Mouse (Mus musculus) liver, embryonic 16.5 days (tissue): ENCODE results near the gene P2ry14. TPM values are rescaled to one million over a fixed set of nuclear protein-coding genes. Genes with fewer than 3 reads are reported as not detected.
A peak's percentile ranks its signal among the peaks of the same experiment; 100 is the strongest.

Experiments
- ATAC-seq: fragments of 200-750 bp; cut with Nextera tagmentation; 2 replicates; pipeline ENCODE4 v1.8.0; 2017; ENCODE audit warnings: low read depth, mild to moderate bottlenecking, moderate number of reproducible peaks, moderate library complexity
- H3K27ac ChIP-seq: fragments of 300-500 bp; sonication (generic); 2 replicates; pipeline ENCODE4 v1.5.1; 2014; ENCODE audit warnings: mild to moderate bottlenecking, low read length
- H3K27me3 ChIP-seq: fragments of 300-500 bp; sonication (generic); 2 replicates; pipeline ENCODE4 v1.6.1; 2014; ENCODE audit warnings: low read depth, low read length, mixed read lengths; ENCODE audit not compliant: control insufficient read depth, insufficient read depth
- H3K36me3 ChIP-seq: fragments of 300-500 bp; sonication (generic); 2 replicates; pipeline ENCODE4 v1.6.1; 2014; ENCODE audit warnings: mild to moderate bottlenecking; ENCODE audit not compliant: control insufficient read depth, insufficient read depth
- H3K4me1 ChIP-seq: fragments of 300-500 bp; sonication (generic); 2 replicates; pipeline ENCODE4 v1.6.1; 2014; ENCODE audit warnings: low read depth, low read length, mixed read lengths; ENCODE audit not compliant: control insufficient read depth
- H3K4me2 ChIP-seq: fragments of 300-500 bp; sonication (generic); 2 replicates; pipeline ENCODE4 v1.6.1; 2014; ENCODE audit warnings: low read depth, low read length, mixed read lengths
- H3K4me3 ChIP-seq: fragments of 300-500 bp; sonication (generic); 2 replicates; pipeline ENCODE4 v1.5.1; 2014; ENCODE audit warnings: low read depth, mild to moderate bottlenecking, low read length
- H3K9ac ChIP-seq: fragments of 300-500 bp; sonication (generic); 2 replicates; pipeline ENCODE4 v1.6.1; 2014; ENCODE audit warnings: low read depth, low read length
- H3K9me3 ChIP-seq: fragments of 300-500 bp; sonication (generic); replicated peaks from 2 replicates; pipeline ENCODE4 v1.6.1; 2016; ENCODE audit warnings: low read length; ENCODE audit not compliant: control insufficient read depth
- WGBS: fragments of 180-500 bp; shearing (Covaris S2); extraction: QIAGEN DNeasy Blood & Tissue Kit; methylation state at CpG from one replicate; pipeline ENCODE4 v1.1.7; 2014; ENCODE audit not compliant: insufficient replicate concordance; 5-methylcytosine and 5-hydroxymethylcytosine counted together
- polyA plus RNA-seq: library from polyadenylated mRNA; unstranded; fragments of >200 nt; fragmentation: Nextera tagmentation; extraction: Ambion mirVana; gene quantifications from 2 replicates; pipeline ENCODE4 v1.2.1, GENCODE M21; 2015

The P2ry14 gene
- polyA plus RNA-seq, 1 experiment from 2014 or later = 9.9 TPM

GRCm38 (mm10) chr3:59138946-59139468 is 14.4 kb downstream of the P2ry14 start:
- Histone ChIP-seq H3K4me1 (no peaks in the 10 kb centered on the region), H3K27ac (no peak overlapping the region), H3K9me3 (no peaks in the 10 kb centered on the region), H3K4me3 (no peak overlapping the region), H3K27me3 (no peaks in the 10 kb centered on the region), H3K4me2 (no peak overlapping the region), H3K9ac (no peak overlapping the region), H3K36me3 (no peaks in the 10 kb centered on the region)
- WGBS = 75% methylated on average over 12 of the region's 12 CpGs
- no peak for ATAC-seq

- Histone ChIP-seq H3K4me2 (no peak overlapping the region), H3K4me1 (peaks cover 6% of the 10 kb centered on the region), H3K4me3 (no peak overlapping the region), H3K27ac (no peak overlapping the region), H3K9ac (no peak overlapping the region), H3K27me3 (no peaks in the 10 kb centered on the region), H3K9me3 (no peaks in the 10 kb centered on the region), H3K36me3 (no peaks in the 10 kb centered on the region)
- ATAC-seq = no peak
- 59% methylated on average over 5 of the region's 5 CpGs for WGBS
Observed at GRCm38 (mm10) chr3:59135911-59136653, 17.3 kb downstream of the P2ry14 start.

- 12% methylated on average over 5 of the region's 5 CpGs for WGBS
- peak; percentile 46; the same call in 1 of the 2 replicates for ATAC-seq
- H3K9ac ChIP-seq = no peak overlapping the region
- no peaks in the 10 kb centered on the region for H3K36me3 ChIP-seq
- H3K4me3 ChIP-seq = no peak overlapping the region
- H3K4me2 ChIP-seq = no peak overlapping the region
- H3K27ac ChIP-seq = no peak overlapping the region
- no peaks in the 10 kb centered on the region for H3K27me3 ChIP-seq
- no peaks in the 10 kb centered on the region for H3K9me3 ChIP-seq
- peaks cover 8% of the 10 kb centered on the region for H3K4me1 ChIP-seq
Observed at GRCm38 (mm10) chr3:59133189-59133588, 20.2 kb downstream of the P2ry14 start.

GRCm38 (mm10) chr3:59131966-59132365 is 21.5 kb downstream of the P2ry14 start:
- Histone ChIP-seq H3K4me3 (no peak overlapping the region), H3K9ac (no peak overlapping the region), H3K4me2 (no peak overlapping the region), H3K27ac (no peak overlapping the region), H3K9me3 (no peaks in the 10 kb centered on the region), H3K4me1 (peaks cover 8% of the 10 kb centered on the region), H3K36me3 (no peaks in the 10 kb centered on the region), H3K27me3 (no peaks in the 10 kb centered on the region)
- WGBS = 40% methylated on average over 4 of the region's 4 CpGs
- no peak for ATAC-seq

GRCm38 (mm10) chr3:59131081-59131480 is 22.3 kb downstream of the P2ry14 start:
- peak; percentile 39 for ATAC-seq
- Histone ChIP-seq H3K4me3 (no peak overlapping the region), H3K27me3 (no peaks in the 10 kb centered on the region), H3K4me1 (peaks cover 8% of the 10 kb centered on the region), H3K36me3 (no peaks in the 10 kb centered on the region), H3K4me2 (peak overlapping the region; percentile 53; the same call in 1 of the 2 replicates), H3K9ac (no peak overlapping the region), H3K9me3 (no peaks in the 10 kb centered on the region), H3K27ac (peak overlapping the region; percentile 1)
- WGBS = 51% methylated on average over 4 of the region's 4 CpGs

GRCm38 (mm10) chr3:59130431-59130830 is 23.0 kb downstream of the P2ry14 start:
- Histone ChIP-seq H3K9me3 (no peaks in the 10 kb centered on the region), H3K9ac (no peak overlapping the region), H3K4me2 (peak overlapping the region; percentile 53), H3K36me3 (no peaks in the 10 kb centered on the region), H3K27me3 (no peaks in the 10 kb centered on the region), H3K27ac (peak overlapping the region; percentile 69), H3K4me1 (peaks cover 14% of the 10 kb centered on the region), H3K4me3 (peak overlapping the region; percentile 44)
- WGBS = 15% methylated on average over 8 of the region's 8 CpGs
- peak; percentile 72 for ATAC-seq

GRCm38 (mm10) chr3:59129547-59129946 is 23.9 kb downstream of the P2ry14 start:
- Histone ChIP-seq H3K4me1 (peaks cover 20% of the 10 kb centered on the region), H3K9me3 (no peaks in the 10 kb centered on the region), H3K27ac (no peak overlapping the region; the same call in 1 of the 2 replicates), H3K4me2 (peak overlapping the region; percentile 27; the same call in 1 of the 2 replicates), H3K4me3 (peak overlapping the region; percentile 31), H3K9ac (no peak overlapping the region), H3K36me3 (no peaks in the 10 kb centered on the region), H3K27me3 (no peaks in the 10 kb centered on the region)
- no peak for ATAC-seq
- 62% methylated on average over 3 of the region's 3 CpGs for WGBS

GRCm38 (mm10) chr3:59128681-59129080 is 24.7 kb downstream of the P2ry14 start:
- 64% methylated on average over 20 of the region's 20 CpGs for WGBS
- no peaks in the 10 kb centered on the region for H3K36me3 ChIP-seq
- no peak overlapping the region for H3K4me2 ChIP-seq
- no peak overlapping the region for H3K27ac ChIP-seq
- H3K9ac ChIP-seq = no peak overlapping the region
- no peak overlapping the region for H3K4me3 ChIP-seq
- H3K9me3 ChIP-seq = no peaks in the 10 kb centered on the region
- no peaks in the 10 kb centered on the region for H3K27me3 ChIP-seq
- peaks cover 20% of the 10 kb centered on the region for H3K4me1 ChIP-seq
- ATAC-seq = no peak
